Comparison of ENCODE assay signal across 8 mouse cellular contexts in genomic region chr10:81341333-81341949, GRCm38 (mm10). TPM values are rescaled to one million over a fixed set of nuclear protein-coding genes. Genes with fewer than 3 reads are reported as not detected.
DNase-seq lines count a peak whose midpoint lies in the region; TF ChIP-seq lines count a peak whose summit lies in the region.
"Had no signal": no experiment of that assay in that cellular context is flagged by ENCODE, and none has a peak within 500 bp of the region (broad histone marks: within the 10 kb centered on the region; RNA-seq: fewer than 3 reads in every experiment).

No protein-coding gene starts in this region.

- no peak for TF ChIP-seq POLR2A in embryonic fibroblast, embryonic 13.5 days (IDR thresholded peaks at IDR 0.05; ENCODE audit: low read depth, low read length)
- no peak for TF ChIP-seq POLR2A in liver, adult 2 months (IDR thresholded peaks at IDR 0.05; ENCODE audit: extremely low read depth, insufficient read depth, low read length)

- peaks cover 60% of the 10 kb centered on the region for H3K27me3 ChIP-seq in E14TG2a.4 (ENCODE audit: insufficient read depth, low read length)
- peaks cover 8% of the 10 kb centered on the region for H3K27me3 ChIP-seq in liver, adult 2 months (ENCODE audit: control insufficient read depth, insufficient read depth, low read length)

- 36% methylated on average over 16 of the region's 16 CpGs for WGBS in liver, adult 2 months

- H3K9me3 ChIP-seq in E14TG2a.4 (ENCODE audit: low read length): no peaks in the 10 kb centered on the region

- H3K79me2 ChIP-seq in liver, adult 2 months (ENCODE audit: control insufficient read depth, insufficient read depth, low read length): no peaks in the 10 kb centered on the region

- H3K36me3 ChIP-seq in E14TG2a.4 (ENCODE audit: insufficient read depth, low read length): peaks cover 11% of the 10 kb centered on the region
- no peaks in the 10 kb centered on the region for H3K36me3 ChIP-seq in liver, adult 2 months (ENCODE audit: control insufficient read depth, insufficient read depth, low read length)

- peaks cover 74% of the 10 kb centered on the region for H3K4me1 ChIP-seq in E14TG2a.4 (replicated peaks; ENCODE audit: low read depth, low read length)
- H3K4me1 ChIP-seq in embryonic fibroblast, embryonic 13.5 days (ENCODE audit: control insufficient read depth, insufficient read depth, low read length): peaks cover 4% of the 10 kb centered on the region; the same call in 1 of the 2 replicates
- no peaks in the 10 kb centered on the region for H3K4me1 ChIP-seq in liver, adult 2 months (ENCODE audit: control insufficient read depth, insufficient read depth, low read length)

- TF ChIP-seq CTCF in E14TG2a.4 (conservative IDR thresholded peaks at IDR 0.05; ENCODE audit: low read length): peak; percentile 88
- peak; percentile 45; the same call in 1 of the 2 replicates for TF ChIP-seq CTCF in embryonic fibroblast, embryonic 13.5 days (IDR thresholded peaks at IDR 0.05; ENCODE audit: borderline replicate concordance, insufficient read depth, low read length)
- peak; percentile 83 for TF ChIP-seq CTCF in liver, adult 2 months (IDR thresholded peaks at IDR 0.05; ENCODE audit: low read depth, low read length)

- intact Hi-C loops in left cerebral cortex, postnatal 36 days (cut with DNase I): loop anchor here (5.0 kb wide), 1 partner anchor 54 kb away; no protein-coding TSS in a partner anchor

- peak; percentile 63 to 75 for DNase-seq in left cerebral cortex, adult 18-20 months (ENCODE audit: low spot score in 2 of 2)
- no peak for DNase-seq in left cerebral cortex, postnatal 36 days (ENCODE audit: low spot score in 2 of 2)
- DNase-seq in adrenal gland, postnatal 10 days: peak; percentile 89
- DNase-seq in liver, adult 2 months (ENCODE audit: extremely low read depth, low read depth, low spot score): no peak
- DNase-seq in retina, postnatal 7 days (ENCODE audit: low read depth, low spot score): peak; percentile 54

- peak overlapping the region; percentile 56 for H3K4me3 ChIP-seq in E14TG2a.4 (replicated peaks; ENCODE audit: low read length)
- H3K4me3 ChIP-seq in embryonic fibroblast, embryonic 13.5 days (ENCODE audit: insufficient read depth, low read length): no peak overlapping the region
- no peak overlapping the region for H3K4me3 ChIP-seq in liver, adult 2 months (ENCODE audit: insufficient read depth, low read depth, low read length)

- no peak overlapping the region for H3K27ac ChIP-seq in embryonic fibroblast, embryonic 13.5 days (ENCODE audit: insufficient read depth, low read length)
- H3K27ac ChIP-seq in liver, adult 2 months (replicated peaks; ENCODE audit: insufficient read depth, low read depth, low read length): no peak overlapping the region
- H3K27ac ChIP-seq: macrophage had no signal

- H3K9ac ChIP-seq in liver, adult 2 months (ENCODE audit: low read depth, low read length): no peak overlapping the region

RNA-seq across cellular contexts. Expression of gene Gipc3, which starts 1.6 kb away (rescaled TPM):
- 1 to 10 TPM; 2.5 to 3.6 TPM for total RNA-seq in left cerebral cortex, adult 18-20 months (2021)
- 1 to 10 TPM; 1.4 to 1.8 TPM for total RNA-seq in left cerebral cortex, postnatal 36 days (2021)
- total RNA-seq in adrenal gland, postnatal 10 days (2021): 1 to 10 TPM; 3.6 to 4.0 TPM
- 0.37 and 0.39 TPM in 2 replicates for polyA plus RNA-seq in embryonic fibroblast, embryonic 13.5 days (2011; ENCODE audit: insufficient read length, low read depth, missing spikeins)
- total RNA-seq in liver, adult 2 months (2014; rRNA removed): under 0.01 and 0.27 TPM in 2 replicates
- 0.51 and 0.57 TPM in 2 replicates for polyA plus RNA-seq in liver, adult 2 months (2012; rRNA removed)
- polyA plus RNA-seq: macrophage had no signal

RNA-seq across cellular contexts. Expression of gene Hmg20b, which starts 8.8 kb away (rescaled TPM):
- total RNA-seq in left cerebral cortex, adult 18-20 months (2021): 10 to 100 TPM; 28.9 to 30.5 TPM
- total RNA-seq in left cerebral cortex, postnatal 36 days (2021): 10 to 100 TPM; 27.0 to 35.5 TPM
- 10 to 100 TPM; 81.2 to 97.5 TPM for total RNA-seq in adrenal gland, postnatal 10 days (2021)
- polyA plus RNA-seq in embryonic fibroblast, embryonic 13.5 days (2011; ENCODE audit: insufficient read length, low read depth, missing spikeins): 75.2 and 81.8 TPM in 2 replicates
- 9.9 and 10.8 TPM in 2 replicates for total RNA-seq in liver, adult 2 months (2014; rRNA removed)
- polyA plus RNA-seq in liver, adult 2 months (2012; rRNA removed): 48.1 and 54.0 TPM in 2 replicates

RNA-seq across cellular contexts. Expression of gene Tbxa2r, which starts 12.9 kb away (rescaled TPM):
- 1 to 10 TPM; 1.1 to 1.5 TPM for total RNA-seq in left cerebral cortex, adult 18-20 months (2021)
- under 1 TPM; 0.45 to 0.99 TPM for total RNA-seq in left cerebral cortex, postnatal 36 days (2021)
- 10 to 100 TPM; 24.5 to 31.8 TPM for total RNA-seq in adrenal gland, postnatal 10 days (2021)
- 5.7 and 7.4 TPM in 2 replicates for polyA plus RNA-seq in embryonic fibroblast, embryonic 13.5 days (2011; ENCODE audit: insufficient read length, low read depth, missing spikeins)
- total RNA-seq in liver, adult 2 months (2014; rRNA removed): 0.37 and 0.81 TPM in 2 replicates
- polyA plus RNA-seq in liver, adult 2 months (2012; rRNA removed): 3.8 and 4.0 TPM in 2 replicates
- polyA plus RNA-seq: macrophage had no signal

RNA-seq across cellular contexts. Expression of gene Mfsd12, which starts 15.8 kb away (rescaled TPM):
- 10 to 100 TPM; 38.1 to 42.0 TPM for total RNA-seq in left cerebral cortex, adult 18-20 months (2021)
- total RNA-seq in left cerebral cortex, postnatal 36 days (2021): 10 to 100 TPM; 39.6 to 40.9 TPM
- total RNA-seq in adrenal gland, postnatal 10 days (2021): 10 to 100 TPM; 17.8 to 22.8 TPM
- polyA plus RNA-seq in embryonic fibroblast, embryonic 13.5 days (2011; ENCODE audit: insufficient read length, low read depth, missing spikeins): 5.7 and 6.2 TPM in 2 replicates
- total RNA-seq in liver, adult 2 months (2014; rRNA removed): 5.3 and 7.4 TPM in 2 replicates
- polyA plus RNA-seq in liver, adult 2 months (2012; rRNA removed): 12.8 and 13.4 TPM in 2 replicates

RNA-seq across cellular contexts. Expression of gene Cactin, which starts 20.5 kb away (rescaled TPM):
- 10 to 100 TPM; 30.5 to 34.6 TPM for total RNA-seq in left cerebral cortex, adult 18-20 months (2021)
- 10 to 100 TPM; 29.7 to 31.7 TPM for total RNA-seq in left cerebral cortex, postnatal 36 days (2021)
- total RNA-seq in adrenal gland, postnatal 10 days (2021): 10 to 100 TPM; 29.4 to 35.4 TPM
- polyA plus RNA-seq in embryonic fibroblast, embryonic 13.5 days (2011; ENCODE audit: insufficient read length, low read depth, missing spikeins): 20.0 and 20.1 TPM in 2 replicates
- total RNA-seq in liver, adult 2 months (2014; rRNA removed): 5.0 and 5.7 TPM in 2 replicates
- 12.8 and 14.1 TPM in 2 replicates for polyA plus RNA-seq in liver, adult 2 months (2012; rRNA removed)

Comparison
In these comparisons a context has a peak if more than half of its experiments do, and no peak if none do; other contexts are left out.
1. DNase-seq: peak in left cerebral cortex, adult 18-20 months (2 of 2), adrenal gland, postnatal 10 days (single experiment) and retina, postnatal 7 days (single experiment); none in left cerebral cortex, postnatal 36 days (0 of 2) and liver, adult 2 months (single experiment).
2. RNA of gene Tbxa2r, which starts 12.9 kb away (total RNA-seq): 24.5 to 31.8 TPM in adrenal gland, postnatal 10 days; 1.1 to 1.5 TPM in left cerebral cortex, adult 18-20 months, 0.45 to 0.99 TPM in left cerebral cortex, postnatal 36 days and 0.37 to 0.81 TPM in liver, adult 2 months; every median in the first group is over 10 times any median in the second.
3. Peak in every context shown above with its lines, with median percentiles within 50 percentile points of each other: CTCF ChIP-seq.